Mouse (Mus musculus) limb, embryonic 13.5 days (tissue): Measurements from ENCODE around the gene Tmem252. TPM values are rescaled to one million over a fixed set of nuclear protein-coding genes. Genes with fewer than 3 reads are reported as not detected.

ENCODE experiments used
- ATAC-seq: fragments of 200-750 bp; cut with Nextera tagmentation; 2 replicates; pipeline ENCODE4 v1.8.0; 2017; ENCODE audit warnings: low read depth, moderate number of reproducible peaks, moderate TSS enrichment; ENCODE audit not compliant: low FRiP score
- H3K27ac ChIP-seq: fragments of 300-500 bp; sonication (generic); 2 replicates; pipeline ENCODE4 v1.5.1; 2015; ENCODE audit warnings: inconsistent platforms, mild to moderate bottlenecking, moderate library complexity
- H3K27me3 ChIP-seq: fragments of 300-500 bp; sonication (generic); 2 replicates; pipeline ENCODE4 v1.6.1; 2015; ENCODE audit warnings: mild to moderate bottlenecking, inconsistent platforms
- H3K36me3 ChIP-seq: fragments of 300-500 bp; sonication (generic); 2 replicates; pipeline ENCODE4 v1.6.1; 2015; ENCODE audit warnings: inconsistent platforms, mild to moderate bottlenecking, moderate library complexity
- H3K4me1 ChIP-seq: fragments of 300-500 bp; sonication (generic); 2 replicates; pipeline ENCODE4 v1.6.1; 2015; ENCODE audit warnings: inconsistent platforms
- H3K4me2 ChIP-seq: fragments of 300-500 bp; sonication (generic); replicated peaks from 2 replicates; pipeline ENCODE4 v1.6.1; 2015; ENCODE audit warnings: inconsistent platforms, mild to moderate bottlenecking, moderate library complexity
- H3K4me3 ChIP-seq: fragments of 300-500 bp; sonication (generic); 2 replicates; pipeline ENCODE4 v1.5.1; 2015; ENCODE audit warnings: moderate library complexity, mild to moderate bottlenecking, inconsistent platforms
- H3K9ac ChIP-seq: fragments of 300-500 bp; sonication (generic); 2 replicates; pipeline ENCODE4 v1.6.1; 2015; ENCODE audit warnings: mild to moderate bottlenecking, inconsistent platforms
- H3K9me3 ChIP-seq: fragments of 300-500 bp; sonication (generic); 2 replicates; pipeline ENCODE4 v1.6.1; 2016; ENCODE audit warnings: inconsistent platforms
- WGBS: fragments of 180-500 bp; shearing (Covaris S2); methylation state at CpG from one replicate; pipeline ENCODE4 v1.1.7; 2015; 5-methylcytosine and 5-hydroxymethylcytosine counted together
- polyA plus RNA-seq: library from polyadenylated mRNA; unstranded; fragments of >200 nt; fragmentation: Nextera tagmentation; extraction: Ambion mirVana; gene quantifications from 2 replicates; pipeline ENCODE4 v1.2.1, GENCODE M21; 2015

Tmem252 gene
- polyA plus RNA-seq, 1 experiment from 2014 or later, result 1.8 TPM

GRCm38 (mm10) chr19:24652342-24653019, 21.3 kb upstream of the Tmem252 start:
- H3K4me1 ChIP-seq, result peaks cover 11% of the 10 kb centered on the region; the same call in 1 of the 2 replicates
- no peak overlapping the region for H3K4me3 ChIP-seq
- H3K27ac ChIP-seq, result no peak overlapping the region
- ATAC-seq, result no peak
- H3K27me3 ChIP-seq, result no peaks in the 10 kb centered on the region
- H3K9me3 ChIP-seq, result no peaks in the 10 kb centered on the region
- WGBS, result 30% methylated on average over 6 of the region's 6 CpGs
- H3K4me2 ChIP-seq, result no peak overlapping the region
- H3K36me3 ChIP-seq, result no peaks in the 10 kb centered on the region
- H3K9ac ChIP-seq, result no peak overlapping the region

- 70% methylated on average over 9 of the region's 9 CpGs for WGBS
- no peaks in the 10 kb centered on the region for H3K9me3 ChIP-seq
- no peak overlapping the region for H3K9ac ChIP-seq
- H3K4me2 ChIP-seq, result no peak overlapping the region
- no peaks in the 10 kb centered on the region for H3K36me3 ChIP-seq
- no peak overlapping the region for H3K27ac ChIP-seq
- no peak overlapping the region for H3K4me3 ChIP-seq
- H3K27me3 ChIP-seq, result no peaks in the 10 kb centered on the region
- no peak for ATAC-seq
- H3K4me1 ChIP-seq, result peaks cover 11% of the 10 kb centered on the region; the same call in 1 of the 2 replicates
These were observed 20.5 kb upstream of the Tmem252 start for GRCm38 (mm10) chr19:24653230-24653799.

DNA sequence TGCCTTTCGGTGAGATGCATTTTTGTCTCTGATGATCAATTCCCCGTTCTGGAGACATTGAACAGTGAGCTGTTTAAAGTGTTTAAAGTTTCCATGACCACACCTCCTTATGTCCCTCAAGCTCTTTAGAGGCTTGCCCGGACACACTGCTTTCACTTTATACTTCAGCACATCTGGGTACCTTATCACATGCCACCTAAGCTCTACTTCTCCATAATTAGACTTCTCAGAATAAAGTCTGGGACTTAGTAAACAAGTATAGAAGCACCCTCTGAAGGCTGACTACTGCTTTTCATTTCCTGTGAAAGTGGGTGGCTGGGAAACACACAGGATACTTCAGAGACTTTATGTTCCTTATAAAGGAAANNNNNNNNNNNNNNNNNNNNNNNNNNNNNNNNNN, 16.8 kb upstream of the Tmem252 start:
- 0 out of 2 replicates have a peak, but pooled peaks cover 4% of the 10 kb centered on the region for H3K4me1 ChIP-seq
- H3K27me3 ChIP-seq, result no peaks in the 10 kb centered on the region
- H3K9ac ChIP-seq, result no peak overlapping the region
- H3K4me3 ChIP-seq, result no peak overlapping the region
- no peak overlapping the region for H3K27ac ChIP-seq
- 63% methylated on average over 3 of the region's 3 CpGs for WGBS
- no peaks in the 10 kb centered on the region for H3K36me3 ChIP-seq
- ATAC-seq, result no peak
- H3K9me3 ChIP-seq, result no peaks in the 10 kb centered on the region
- H3K4me2 ChIP-seq, result no peak overlapping the region

DNA sequence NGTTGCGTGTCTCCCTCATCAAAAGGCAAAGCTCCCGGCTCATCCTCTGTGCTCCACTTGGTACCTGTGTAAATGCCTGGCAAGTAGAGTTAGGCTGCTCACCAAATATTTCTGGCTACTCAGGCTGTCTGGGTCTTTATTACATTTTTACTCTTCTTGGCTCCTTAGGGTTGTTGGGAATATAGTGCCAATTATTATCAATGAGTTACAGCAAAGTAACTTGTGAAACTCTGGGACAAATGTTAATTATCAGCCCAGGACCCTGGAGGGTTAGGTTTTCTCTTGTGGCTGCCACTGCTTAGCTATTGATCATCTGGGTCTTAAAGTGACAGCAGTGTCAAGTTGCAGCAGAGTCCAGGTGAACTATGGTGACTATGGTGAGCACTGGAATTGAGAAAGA, 11.5 kb upstream of the Tmem252 start:
- no peak overlapping the region for H3K9ac ChIP-seq
- no peak overlapping the region for H3K4me3 ChIP-seq
- 97% methylated on average over 2 of the region's 2 CpGs for WGBS
- H3K27me3 ChIP-seq, result no peaks in the 10 kb centered on the region
- ATAC-seq, result no peak
- H3K27ac ChIP-seq, result no peak overlapping the region
- H3K9me3 ChIP-seq, result no peaks in the 10 kb centered on the region
- no peaks in the 10 kb centered on the region for H3K4me1 ChIP-seq
- H3K36me3 ChIP-seq, result no peaks in the 10 kb centered on the region
- no peak overlapping the region for H3K4me2 ChIP-seq

GRCm38 (mm10) chr19:24665771-24666170, 8.0 kb upstream of the Tmem252 start:
- Histone ChIP-seq H3K4me1 (no peaks in the 10 kb centered on the region), H3K9ac (no peak overlapping the region), H3K36me3 (no peaks in the 10 kb centered on the region), H3K4me3 (no peak overlapping the region), H3K27ac (no peak overlapping the region), H3K4me2 (no peak overlapping the region), H3K27me3 (no peaks in the 10 kb centered on the region), H3K9me3 (no peaks in the 10 kb centered on the region)
- WGBS, result 76% methylated on average over 11 of the region's 11 CpGs
- no peak for ATAC-seq

GRCm38 (mm10) chr19:24667527-24667926, 6.3 kb upstream of the Tmem252 start:
- Histone ChIP-seq H3K27me3 (no peaks in the 10 kb centered on the region), H3K36me3 (no peaks in the 10 kb centered on the region), H3K4me1 (0 out of 2 replicates have a peak, but pooled peaks cover 7% of the 10 kb centered on the region), H3K4me3 (no peak overlapping the region), H3K9me3 (no peaks in the 10 kb centered on the region), H3K9ac (no peak overlapping the region), H3K27ac (no peak overlapping the region), H3K4me2 (no peak overlapping the region)
- no peak for ATAC-seq
- 72% methylated on average over 3 of the region's 3 CpGs for WGBS

GRCm38 (mm10) chr19:24671571-24671970, 2.2 kb upstream of the Tmem252 start:
- H3K9me3 ChIP-seq, result no peaks in the 10 kb centered on the region
- H3K9ac ChIP-seq, result no peak overlapping the region
- H3K36me3 ChIP-seq, result no peaks in the 10 kb centered on the region
- H3K27me3 ChIP-seq, result no peaks in the 10 kb centered on the region
- no peak overlapping the region for H3K27ac ChIP-seq
- no peak overlapping the region for H3K4me2 ChIP-seq
- no peak for ATAC-seq
- 0 out of 2 replicates have a peak, but pooled peaks cover 7% of the 10 kb centered on the region for H3K4me1 ChIP-seq
- WGBS, result 28% methylated on average over 3 of the region's 3 CpGs
- no peak overlapping the region for H3K4me3 ChIP-seq

DNA sequence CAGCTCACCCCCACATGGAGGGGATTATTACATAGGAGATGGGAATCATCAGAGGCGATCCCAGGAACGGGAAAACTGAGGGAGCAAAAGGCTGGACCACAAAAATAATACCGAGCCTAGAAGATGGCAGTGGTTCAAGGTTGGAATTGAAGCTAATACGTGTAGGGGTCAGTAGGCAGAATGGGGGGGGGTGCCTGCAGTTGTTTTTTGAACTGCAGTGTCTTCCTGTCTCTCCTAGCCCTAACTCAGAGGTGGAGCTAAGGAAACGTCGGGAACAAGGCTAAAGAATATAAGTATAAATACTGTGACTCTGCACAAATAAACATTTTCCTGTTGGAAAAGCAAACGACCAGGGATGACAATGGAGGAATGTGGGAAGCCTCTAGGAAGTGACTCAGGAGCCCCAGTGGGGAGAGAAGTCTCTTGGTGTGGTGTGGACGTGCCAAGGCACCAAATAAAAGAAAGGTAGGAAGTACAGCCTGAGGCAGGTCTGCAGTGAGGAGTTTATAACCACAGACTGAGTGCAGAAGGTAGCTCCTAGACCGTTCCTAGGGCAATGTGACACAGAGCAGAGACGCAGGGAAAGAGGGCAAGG, 1.3 kb upstream of the Tmem252 start:
- no peak for ATAC-seq
- Histone ChIP-seq H3K4me1 (peaks cover 7% of the 10 kb centered on the region; the same call in 1 of the 2 replicates), H3K9me3 (no peaks in the 10 kb centered on the region)

DNA sequence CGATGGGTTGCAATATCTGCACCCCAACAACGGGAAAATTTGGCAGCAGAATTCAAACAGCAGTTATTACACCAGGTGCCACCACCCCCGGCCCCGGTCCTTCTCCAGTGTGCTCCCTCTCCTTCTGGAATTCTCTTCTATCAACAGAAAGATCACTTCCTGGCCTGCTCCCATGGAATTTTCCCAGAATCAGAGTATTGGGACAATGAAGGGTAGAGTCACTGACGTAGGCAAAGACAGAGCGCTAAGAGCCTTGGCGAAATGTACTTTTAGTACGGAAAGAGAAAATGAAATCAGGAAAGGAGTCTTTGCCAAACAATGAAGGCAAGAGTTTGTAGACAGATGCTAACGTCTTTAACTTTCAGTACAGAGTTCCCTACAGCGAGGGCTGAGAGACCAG, 477 bp upstream of the Tmem252 start:
- WGBS, result 81% methylated on average over 10 of the region's 10 CpGs
- ATAC-seq, result no peak
- no peak overlapping the region for H3K4me2 ChIP-seq
- H3K9me3 ChIP-seq, result no peaks in the 10 kb centered on the region
- H3K9ac ChIP-seq, result no peak overlapping the region
- H3K27ac ChIP-seq, result no peak overlapping the region
- H3K27me3 ChIP-seq, result no peaks in the 10 kb centered on the region
- H3K4me3 ChIP-seq, result no peak overlapping the region
- H3K36me3 ChIP-seq, result no peaks in the 10 kb centered on the region
- peaks cover 11% of the 10 kb centered on the region; the same call in 1 of the 2 replicates for H3K4me1 ChIP-seq

More for the DNA sequence above, 1.3 kb upstream of the Tmem252 start:
- Histone ChIP-seq H3K9ac (no peak overlapping the region), H3K4me2 (no peak overlapping the region), H3K4me3 (no peak overlapping the region), H3K36me3 (no peaks in the 10 kb centered on the region), H3K27me3 (no peaks in the 10 kb centered on the region), H3K27ac (no peak overlapping the region)
- WGBS, result 65% methylated on average over 10 of the region's 10 CpGs

DNA sequence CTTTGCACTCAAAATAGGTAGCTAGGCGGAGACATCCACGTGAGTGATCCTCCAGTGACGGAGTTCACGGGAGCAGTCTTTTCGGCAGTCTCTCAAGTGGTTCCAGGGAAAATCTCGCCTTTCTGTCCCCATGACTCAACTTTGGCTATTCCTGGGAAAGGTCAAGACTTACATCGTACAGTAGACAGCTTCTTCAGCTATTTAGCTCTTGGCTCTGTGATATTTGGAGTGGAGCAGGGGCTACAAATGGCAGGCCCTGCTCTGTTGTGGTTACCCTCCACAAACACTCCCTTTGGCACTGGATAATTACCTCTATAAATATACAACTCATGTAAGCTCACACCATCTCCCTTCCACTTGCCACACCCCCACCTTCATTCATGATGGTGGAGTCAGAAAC, 2.6 kb downstream of the Tmem252 start:
- 87% methylated on average over 7 of the region's 7 CpGs for WGBS
- Histone ChIP-seq H3K27me3 (no peaks in the 10 kb centered on the region), H3K9ac (no peak overlapping the region), H3K36me3 (no peaks in the 10 kb centered on the region), H3K4me3 (no peak overlapping the region), H3K4me1 (peaks cover 14% of the 10 kb centered on the region; the same call in 1 of the 2 replicates), H3K27ac (no peak overlapping the region), H3K4me2 (no peak overlapping the region), H3K9me3 (no peaks in the 10 kb centered on the region)
- no peak for ATAC-seq

DNA sequence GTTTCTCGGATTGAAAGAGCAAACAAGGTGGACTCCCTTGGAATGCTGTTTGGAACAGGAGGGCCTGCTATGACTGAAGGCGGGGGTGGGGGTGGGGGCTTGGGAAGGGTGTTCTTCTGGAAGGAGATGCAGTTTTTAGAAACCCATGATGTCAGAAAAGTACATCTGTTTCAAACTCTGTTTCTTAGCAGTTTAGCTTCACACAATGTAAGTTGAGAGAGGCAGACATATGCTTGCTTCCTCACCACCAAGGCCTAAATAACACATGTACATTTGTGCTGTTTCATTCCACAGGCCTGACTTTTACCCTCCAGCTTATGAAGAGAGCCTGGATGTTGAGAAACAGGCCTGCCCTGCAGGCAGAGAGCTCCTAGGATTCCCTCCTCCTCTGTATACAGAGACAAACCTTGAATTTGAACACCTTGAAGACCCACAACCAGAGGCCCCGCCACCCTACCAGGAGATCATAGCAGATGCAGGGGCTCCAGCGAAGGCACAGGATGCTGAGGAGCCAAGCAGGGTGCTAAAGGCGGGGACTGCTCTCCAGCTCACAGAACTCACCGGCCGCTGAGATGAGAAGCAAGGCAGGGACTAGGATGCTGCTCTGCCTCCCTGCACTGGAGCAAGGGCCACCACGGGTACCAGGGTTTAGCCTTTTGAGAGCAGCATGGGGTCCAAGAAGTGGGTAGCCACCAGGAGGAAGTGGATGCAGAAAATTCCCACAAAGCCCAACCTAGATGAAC, 3.6 kb downstream of the Tmem252 start:
- Histone ChIP-seq H3K9me3 (no peaks in the 10 kb centered on the region), H3K27me3 (no peaks in the 10 kb centered on the region), H3K4me3 (no peak overlapping the region), H3K9ac (no peak overlapping the region), H3K4me2 (no peak overlapping the region), H3K4me1 (peaks cover 8% of the 10 kb centered on the region; the same call in 1 of the 2 replicates), H3K27ac (no peak overlapping the region), H3K36me3 (no peaks in the 10 kb centered on the region)
- ATAC-seq, result no peak
- 64% methylated on average over 8 of the region's 8 CpGs for WGBS
